Mouse (Mus musculus): ENCODE measurements around the gene Tmem156. TPM values are rescaled to one million over a fixed set of nuclear protein-coding genes. Genes with fewer than 3 reads are reported as not detected.
"Not testable (repeated sequence)": the region's sequence is repeated elsewhere in the genome, so short reads cannot be mapped to it uniquely, and the experiment has no call there.

The Tmem156 gene
- polyA plus RNA-seq, 1 experiment from 2014 or later = 0.47 TPM

DNA sequence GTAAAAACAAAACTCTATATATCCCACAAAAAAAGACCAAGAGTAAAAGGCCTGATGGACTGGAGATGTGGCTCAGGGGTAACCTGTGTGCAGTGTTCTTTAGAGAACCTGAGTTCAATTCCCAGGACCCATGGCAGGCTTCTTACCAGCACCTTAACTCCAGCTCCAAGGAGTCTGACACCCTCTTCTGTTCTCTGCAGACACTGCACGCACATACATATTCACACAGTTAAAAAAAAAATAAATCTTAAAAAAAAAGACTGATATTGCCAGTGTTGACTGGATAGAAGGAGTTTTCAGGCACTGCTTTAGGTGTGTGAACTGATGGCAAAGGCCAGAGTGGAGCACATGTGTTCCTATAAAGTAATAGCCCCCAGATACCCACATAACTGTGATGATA is 34.2 kb upstream of the Tmem156 start:
- Histone ChIP-seq H3K4me2 (no peak overlapping the region), H3K9me3 (ENCODE audit: low read depth, low read length) (no peaks in the 10 kb centered on the region), H3K27me3 (ENCODE audit: insufficient read depth, low read length) (no peaks in the 10 kb centered on the region), H3K36me3 (ENCODE audit: insufficient read depth) (no peaks in the 10 kb centered on the region), H3K4me1 (ENCODE audit: insufficient read depth) (no peaks in the 10 kb centered on the region), H3K9ac (no peak overlapping the region), H3K4me3 (ENCODE audit: low read depth, low read length) (no peak overlapping the region), H3K27ac (ENCODE audit: low read depth) (no peak overlapping the region)
- no peak for DNase-seq
- WGBS = 91% methylated on average over 1 of the region's 1 CpGs
- ATAC-seq (ENCODE audit: insufficient read depth) = no peak
- TF ChIP-seq CTCF (IDR thresholded peaks at IDR 0.05; ENCODE audit: low read depth) = no peak

DNA sequence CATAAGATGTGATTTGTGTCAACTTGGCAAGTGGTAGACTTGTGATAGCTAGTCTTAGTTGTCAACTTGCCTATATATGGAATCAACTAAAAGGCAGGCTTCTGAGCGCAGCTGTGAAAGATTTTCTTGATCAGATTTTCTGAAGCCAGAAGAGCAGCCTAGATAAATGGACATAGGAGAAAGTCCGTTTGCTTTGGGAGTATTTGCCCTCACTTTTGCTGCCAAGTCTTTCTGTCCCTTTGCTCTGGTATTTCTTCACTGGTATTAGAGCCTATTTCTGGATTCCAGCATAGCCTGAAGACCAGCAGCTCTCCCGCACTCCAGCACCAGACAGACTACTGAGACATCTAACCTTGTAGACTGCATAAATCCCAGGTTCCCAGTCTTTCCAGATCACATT is 30.7 kb upstream of the Tmem156 start:
- Histone ChIP-seq H3K9ac (no peak overlapping the region), H3K4me1 (ENCODE audit: insufficient read depth) (no peaks in the 10 kb centered on the region), H3K4me3 (ENCODE audit: low read depth, low read length) (no peak overlapping the region), H3K27me3 (ENCODE audit: insufficient read depth, low read length) (no peaks in the 10 kb centered on the region), H3K9me3 (ENCODE audit: low read depth, low read length) (no peaks in the 10 kb centered on the region), H3K36me3 (ENCODE audit: insufficient read depth) (no peaks in the 10 kb centered on the region), H3K27ac (ENCODE audit: low read depth) (no peak overlapping the region), H3K4me2 (no peak overlapping the region)
- TF ChIP-seq CTCF (IDR thresholded peaks at IDR 0.05; ENCODE audit: low read depth) = no peak
- ATAC-seq (ENCODE audit: insufficient read depth) = no peak
- 78% methylated on average over 3 of the region's 3 CpGs for WGBS
- no peak for DNase-seq

DNA sequence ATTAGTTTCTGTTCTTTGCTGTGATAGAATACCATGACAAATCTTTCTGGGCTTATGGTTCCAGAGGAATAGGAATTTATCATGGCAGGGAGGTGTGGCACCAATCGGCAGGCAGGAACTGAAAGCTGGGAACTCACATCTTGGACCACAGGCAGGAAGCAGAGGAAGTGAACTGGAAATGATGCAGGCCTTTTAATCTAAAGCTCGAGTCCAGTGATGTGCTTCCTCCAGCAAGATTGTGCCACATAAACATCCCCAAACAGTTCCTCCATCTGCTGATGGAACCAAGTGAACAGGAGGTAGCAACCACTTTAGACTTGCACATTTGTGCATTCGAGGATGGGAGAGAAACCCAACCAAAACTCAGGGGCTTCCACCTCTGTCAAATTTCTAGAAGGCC is 28.0 kb upstream of the Tmem156 start:
- peak; percentile 39 for DNase-seq

DNA sequence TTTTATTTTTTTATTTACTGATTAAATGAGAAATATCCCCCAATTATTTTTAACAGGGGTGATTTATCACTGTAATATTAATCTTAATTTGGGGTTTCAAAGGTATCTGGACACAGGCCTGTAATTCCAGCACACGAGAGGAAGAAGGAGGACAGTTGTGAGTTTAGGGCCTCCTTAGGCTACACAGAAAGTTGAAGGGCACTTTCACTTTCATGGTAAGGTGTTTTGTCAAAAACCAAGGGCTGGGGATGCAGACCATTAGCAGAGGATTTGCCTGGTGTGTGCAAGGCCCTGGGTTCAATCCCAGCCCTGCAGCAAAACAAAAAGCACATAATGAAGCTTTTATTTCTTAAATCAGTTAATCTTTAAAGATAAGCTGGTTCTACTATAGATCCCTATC is 27.6 kb upstream of the Tmem156 start:
- Histone ChIP-seq H3K4me1 (ENCODE audit: insufficient read depth) (no peaks in the 10 kb centered on the region), H3K4me2 (no peak overlapping the region), H3K27ac (ENCODE audit: low read depth) (no peak overlapping the region), H3K9ac (no peak overlapping the region), H3K4me3 (ENCODE audit: low read depth, low read length) (no peak overlapping the region), H3K27me3 (ENCODE audit: insufficient read depth, low read length) (no peaks in the 10 kb centered on the region), H3K36me3 (ENCODE audit: insufficient read depth) (peaks cover 6% of the 10 kb centered on the region), H3K9me3 (ENCODE audit: low read depth, low read length) (no peaks in the 10 kb centered on the region)
- TF ChIP-seq CTCF (IDR thresholded peaks at IDR 0.05; ENCODE audit: low read depth) = no peak
- 74% methylated on average over 1 of the region's 1 CpGs for WGBS
- DNase-seq (no peak), ATAC-seq (ENCODE audit: insufficient read depth) (no peak)

More for the DNA sequence above, 28.0 kb upstream of the Tmem156 start:
- TF ChIP-seq CTCF (IDR thresholded peaks at IDR 0.05; ENCODE audit: low read depth) = no peak
- Histone ChIP-seq H3K4me2 (no peak overlapping the region), H3K9ac (no peak overlapping the region), H3K27me3 (ENCODE audit: insufficient read depth, low read length) (no peaks in the 10 kb centered on the region), H3K27ac (ENCODE audit: low read depth) (no peak overlapping the region; the same call in 1 of the 2 replicates), H3K9me3 (ENCODE audit: low read depth, low read length) (no peaks in the 10 kb centered on the region), H3K36me3 (ENCODE audit: insufficient read depth) (peaks cover 6% of the 10 kb centered on the region), H3K4me1 (ENCODE audit: insufficient read depth) (no peaks in the 10 kb centered on the region), H3K4me3 (ENCODE audit: low read depth, low read length) (no peak overlapping the region)
- WGBS = 49% methylated on average over 3 of the region's 3 CpGs
- ATAC-seq (ENCODE audit: insufficient read depth) = no peak

DNA sequence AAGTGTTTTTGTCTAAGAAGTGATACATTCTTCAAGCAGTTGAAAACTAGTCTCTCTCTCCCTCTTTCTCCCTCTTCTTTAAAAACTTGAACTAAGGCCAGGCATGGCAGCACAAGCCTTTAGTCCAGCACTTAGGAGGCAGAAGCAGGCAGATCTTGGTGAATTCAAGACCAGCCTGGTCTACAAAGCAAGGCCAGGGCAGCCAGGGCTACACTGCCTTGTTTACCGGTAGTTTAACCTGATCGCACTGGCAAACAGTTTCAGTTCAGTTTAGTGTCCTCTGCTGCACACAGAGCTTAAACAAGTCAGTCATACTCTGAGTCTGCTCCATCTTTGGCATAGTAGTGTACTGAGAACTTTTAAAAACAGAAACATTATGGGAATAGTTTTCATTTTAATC is 24.9 kb upstream of the Tmem156 start:
- H3K27me3 ChIP-seq (ENCODE audit: insufficient read depth, low read length) = no peaks in the 10 kb centered on the region
- H3K27ac ChIP-seq (ENCODE audit: low read depth) = no peak overlapping the region
- 97% methylated on average over 2 of the region's 2 CpGs for WGBS
- H3K9ac ChIP-seq = no peak overlapping the region
- no peaks in the 10 kb centered on the region for H3K4me1 ChIP-seq (ENCODE audit: insufficient read depth)
- peaks cover 6% of the 10 kb centered on the region for H3K36me3 ChIP-seq (ENCODE audit: insufficient read depth)
- no peak for DNase-seq
- ATAC-seq (ENCODE audit: insufficient read depth) = no peak
- H3K4me3 ChIP-seq (ENCODE audit: low read depth, low read length) = no peak overlapping the region
- no peak overlapping the region for H3K4me2 ChIP-seq
- no peaks in the 10 kb centered on the region for H3K9me3 ChIP-seq (ENCODE audit: low read depth, low read length)
- no peak for TF ChIP-seq CTCF (IDR thresholded peaks at IDR 0.05; ENCODE audit: low read depth)

DNA sequence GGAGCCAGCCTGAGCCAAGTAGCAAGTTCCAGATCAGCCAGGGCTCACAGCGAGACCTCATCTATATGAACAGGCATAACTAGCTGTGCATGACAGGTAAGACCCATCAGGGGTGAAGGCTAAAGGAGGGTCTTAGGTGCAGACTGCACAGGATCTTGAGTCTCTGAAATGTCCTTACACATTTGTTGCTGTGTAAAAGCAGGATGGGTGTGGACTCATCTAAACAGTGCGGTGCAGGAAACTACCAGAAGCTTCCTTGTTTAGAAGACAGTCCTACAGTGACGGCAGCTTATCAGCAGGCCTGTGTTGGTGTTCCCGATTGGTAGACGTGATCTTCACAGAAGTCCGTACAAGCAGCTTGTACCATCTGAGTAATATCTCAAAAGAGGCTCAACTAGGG is 21.4 kb upstream of the Tmem156 start:
- Histone ChIP-seq H3K9me3 (ENCODE audit: low read depth, low read length) (no peaks in the 10 kb centered on the region), H3K9ac (no peak overlapping the region), H3K36me3 (ENCODE audit: insufficient read depth) (peaks cover 6% of the 10 kb centered on the region), H3K27me3 (ENCODE audit: insufficient read depth, low read length) (no peaks in the 10 kb centered on the region), H3K4me2 (no peak overlapping the region), H3K4me3 (ENCODE audit: low read depth, low read length) (no peak overlapping the region), H3K4me1 (ENCODE audit: insufficient read depth) (no peaks in the 10 kb centered on the region), H3K27ac (ENCODE audit: low read depth) (0 out of 2 replicates have a peak overlapping the region, but pooled peaks have one; percentile 21)
- DNase-seq = no peak
- WGBS = 62% methylated on average over 6 of the region's 6 CpGs
- no peak for ATAC-seq (ENCODE audit: insufficient read depth)
- TF ChIP-seq CTCF (IDR thresholded peaks at IDR 0.05; ENCODE audit: low read depth) = no peak

DNA sequence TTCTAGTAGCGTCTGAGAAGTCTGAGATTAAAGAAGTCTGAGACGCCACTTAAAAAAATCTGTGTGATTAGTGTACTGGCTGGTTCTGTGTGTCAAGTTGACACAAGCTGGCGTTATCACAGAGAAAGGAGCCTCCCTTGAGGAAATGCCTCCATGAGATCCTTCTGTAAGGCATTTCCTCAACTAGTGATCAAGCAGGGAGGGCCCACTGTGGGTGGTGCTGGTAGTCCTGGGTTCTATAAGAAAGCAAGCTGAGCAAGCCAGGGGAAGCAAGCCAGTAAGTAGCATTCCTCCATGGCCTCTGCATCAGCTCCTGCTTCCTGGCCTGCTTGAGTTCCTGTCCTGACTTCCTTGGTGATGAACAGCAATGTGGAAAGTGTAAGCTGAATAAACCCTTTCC is 20.3 kb upstream of the Tmem156 start:
- not testable (repeated sequence) for H3K27ac ChIP-seq (ENCODE audit: low read depth); DNase-seq
- 21% methylated on average over 3 of the region's 3 CpGs for WGBS

More for the DNA sequence above, 20.3 kb upstream of the Tmem156 start:
- not testable (repeated sequence) for H3K4me3 ChIP-seq (ENCODE audit: low read depth, low read length); H3K4me1 ChIP-seq (ENCODE audit: insufficient read depth); ATAC-seq (ENCODE audit: insufficient read depth); H3K36me3 ChIP-seq (ENCODE audit: insufficient read depth); H3K9me3 ChIP-seq (ENCODE audit: low read depth, low read length); H3K9ac ChIP-seq; H3K27me3 ChIP-seq (ENCODE audit: insufficient read depth, low read length); H3K4me2 ChIP-seq

All from lung, embryonic 14.5 days (tissue).